Mouse (Mus musculus) forebrain, embryonic 12.5 days (tissue): ENCODE results near the gene Peli2. TPM values are rescaled to one million over a fixed set of nuclear protein-coding genes. Genes with fewer than 3 reads are reported as not detected.

Experiments
- ATAC-seq: fragments of 200-750 bp; cut with Nextera tagmentation; 2 replicates; pipeline ENCODE4 v1.8.0; 2017; ENCODE audit warnings: moderate TSS enrichment; ENCODE audit not compliant: low FRiP score
- H3K27ac ChIP-seq: fragments of 300-500 bp; sonication (generic); 2 replicates; pipeline ENCODE4 v1.5.1; 2016; ENCODE audit warnings: mild to moderate bottlenecking
- H3K27me3 ChIP-seq: fragments of 300-500 bp; sonication (generic); 2 replicates; pipeline ENCODE4 v1.6.1; 2016; ENCODE audit warnings: mild to moderate bottlenecking
- H3K36me3 ChIP-seq: fragments of 300-500 bp; sonication (generic); replicated peaks from 2 replicates; pipeline ENCODE4 v1.6.1; 2016; ENCODE audit warnings: mild to moderate bottlenecking
- H3K4me1 ChIP-seq: fragments of 300-500 bp; sonication (generic); 2 replicates; pipeline ENCODE4 v1.6.1; 2016
- H3K4me2 ChIP-seq: fragments of 300-500 bp; sonication (generic); 2 replicates; pipeline ENCODE4 v1.6.1; 2016; ENCODE audit warnings: mild to moderate bottlenecking, moderate library complexity
- H3K4me3 ChIP-seq: fragments of 300-500 bp; sonication (generic); replicated peaks from 2 replicates; pipeline ENCODE4 v1.5.1; 2016; ENCODE audit warnings: mild to moderate bottlenecking
- H3K9ac ChIP-seq: fragments of 300-500 bp; sonication (generic); 2 replicates; pipeline ENCODE4 v1.6.1; 2016; ENCODE audit warnings: mild to moderate bottlenecking
- H3K9me3 ChIP-seq: fragments of 300-500 bp; sonication (generic); 2 replicates; pipeline ENCODE4 v1.6.1; 2016
- WGBS: fragments of 180-500 bp; shearing (Covaris S2); methylation state at CpG from one replicate; pipeline ENCODE4 v1.1.7; 2016; 5-methylcytosine and 5-hydroxymethylcytosine counted together
- polyA plus RNA-seq: library from polyadenylated mRNA; unstranded; fragments of >200 nt; fragmentation: Nextera tagmentation; extraction: Ambion mirVana; gene quantifications from 2 replicates; pipeline ENCODE4 v1.2.1, GENCODE M21; 2016

Gene Peli2
- polyA plus RNA-seq, 1 experiment from 2014 or later, result 9.4 TPM

GRCm38 (mm10) chr14:48106453-48106852, 14.2 kb upstream of the Peli2 start:
- no peak overlapping the region for H3K4me2 ChIP-seq
- 89% methylated on average over 7 of the region's 7 CpGs for WGBS

GRCm38 (mm10) chr14:48117986-48118385, 2.6 kb upstream of the Peli2 start:
- 79% methylated on average over 5 of the region's 5 CpGs for WGBS
- H3K9me3 ChIP-seq, result no peaks in the 10 kb centered on the region
- no peak for ATAC-seq
- no peak overlapping the region for H3K4me3 ChIP-seq
- H3K27me3 ChIP-seq, result peaks cover 4% of the 10 kb centered on the region; the same call in 1 of the 2 replicates
- H3K4me2 ChIP-seq, result no peak overlapping the region
- H3K36me3 ChIP-seq, result no peaks in the 10 kb centered on the region
- no peak overlapping the region for H3K27ac ChIP-seq
- no peak overlapping the region for H3K9ac ChIP-seq
- peaks cover 29% of the 10 kb centered on the region for H3K4me1 ChIP-seq

More at GRCm38 (mm10) chr14:48106453-48106852, 14.2 kb upstream of the Peli2 start:
- Histone ChIP-seq H3K9ac (no peak overlapping the region), H3K27ac (no peak overlapping the region), H3K9me3 (peaks cover 6% of the 10 kb centered on the region; the same call in 1 of the 2 replicates), H3K4me1 (no peaks in the 10 kb centered on the region), H3K36me3 (no peaks in the 10 kb centered on the region), H3K27me3 (no peaks in the 10 kb centered on the region), H3K4me3 (no peak overlapping the region)
- ATAC-seq, result no peak

DNA sequence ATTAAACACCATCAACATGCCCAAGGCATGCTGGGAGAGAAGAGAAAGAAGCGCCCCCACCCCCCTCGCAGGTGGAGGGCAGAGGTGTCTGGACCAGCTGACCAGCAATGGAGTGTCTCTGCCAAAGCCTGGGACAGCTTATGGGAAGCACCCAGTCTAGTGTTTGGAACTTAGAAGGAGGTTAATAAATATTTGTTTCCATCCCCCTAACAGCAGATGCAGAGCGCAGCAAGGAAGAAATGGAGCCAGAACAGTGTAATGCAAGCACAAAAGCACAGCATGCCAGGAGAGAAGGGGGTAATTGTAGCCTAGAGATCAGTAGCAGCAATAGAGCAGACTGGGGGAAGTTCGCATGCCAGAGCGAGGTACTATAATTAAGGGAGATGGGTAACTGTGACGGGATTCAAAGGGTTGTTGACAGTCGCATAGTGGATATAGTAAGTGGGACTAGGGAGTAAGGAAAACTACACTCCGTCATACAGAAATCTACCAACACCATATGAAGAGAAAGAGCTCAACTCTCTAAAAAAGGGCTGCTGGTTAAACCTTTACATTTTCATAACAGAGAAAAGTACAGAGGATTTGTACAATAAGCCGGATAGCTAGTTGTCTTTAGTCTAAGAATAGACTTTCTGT, 1.5 kb upstream of the Peli2 start:
- Histone ChIP-seq H3K9me3 (no peaks in the 10 kb centered on the region), H3K27ac (peak overlapping the region; percentile 46; the same call in 1 of the 2 replicates), H3K4me3 (peak overlapping the region; percentile 10; the same call in 1 of the 2 replicates), H3K9ac (no peak overlapping the region), H3K4me1 (peaks cover 40% of the 10 kb centered on the region), H3K36me3 (no peaks in the 10 kb centered on the region), H3K27me3 (peaks cover 4% of the 10 kb centered on the region; the same call in 1 of the 2 replicates), H3K4me2 (peak overlapping the region; percentile 85)
- WGBS, result 1% methylated on average over 9 of the region's 9 CpGs
- peak; percentile 30 for ATAC-seq

DNA sequence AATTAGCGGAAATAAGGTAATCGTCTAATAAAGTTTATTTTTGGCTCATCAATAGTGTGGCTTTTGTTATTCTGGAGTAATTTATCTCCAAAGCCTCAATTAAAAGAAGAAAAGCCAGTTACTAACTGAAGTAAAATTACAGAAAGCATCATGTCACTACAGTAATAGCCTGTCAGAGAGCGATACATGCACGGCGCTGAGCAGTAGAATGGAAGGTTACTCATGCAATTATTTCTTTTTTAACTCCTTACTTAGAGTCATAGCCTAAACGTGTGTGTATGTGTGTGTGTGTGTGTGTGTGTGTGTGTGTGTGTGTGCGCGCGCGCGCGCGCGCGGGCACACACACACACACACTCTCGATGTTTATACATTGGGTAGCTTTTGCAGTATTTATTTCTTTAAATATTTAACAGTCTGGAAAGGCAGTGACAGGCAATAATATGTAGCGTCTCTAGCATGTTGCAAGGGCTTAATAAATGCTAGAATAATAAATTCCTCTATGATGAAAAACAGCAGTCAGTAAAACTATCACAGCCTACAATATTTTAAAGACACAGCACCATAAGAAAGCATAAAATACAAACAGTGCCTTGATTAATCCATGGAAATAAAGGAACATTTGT, 864 bp upstream of the Peli2 start:
- Histone ChIP-seq H3K9me3 (no peaks in the 10 kb centered on the region), H3K36me3 (no peaks in the 10 kb centered on the region), H3K4me3 (peak overlapping the region; percentile 19), H3K4me2 (peak overlapping the region; percentile 85), H3K4me1 (peaks cover 44% of the 10 kb centered on the region), H3K27me3 (peaks cover 7% of the 10 kb centered on the region; the same call in 1 of the 2 replicates), H3K9ac (0 out of 2 replicates have a peak overlapping the region, but pooled peaks have one; percentile 25), H3K27ac (no peak overlapping the region)
- ATAC-seq, result no peak
- WGBS, result 7% methylated on average over 17 of the region's 17 CpGs

GRCm38 (mm10) chr14:48120443-48120751, 226 bp upstream of the Peli2 start:
- ATAC-seq, result no peak
- H3K9me3 ChIP-seq, result no peaks in the 10 kb centered on the region
- H3K9ac ChIP-seq, result peak overlapping the region; percentile 83; the same call in 1 of the 2 replicates
- peak overlapping the region; percentile 85 for H3K4me2 ChIP-seq
- H3K27me3 ChIP-seq, result peaks cover 7% of the 10 kb centered on the region; the same call in 1 of the 2 replicates
- H3K27ac ChIP-seq, result no peak overlapping the region
- no peaks in the 10 kb centered on the region for H3K36me3 ChIP-seq
- peak overlapping the region; percentile 82 for H3K4me3 ChIP-seq
- H3K4me1 ChIP-seq, result peaks cover 49% of the 10 kb centered on the region
- 0% methylated on average over 10 of the region's 10 CpGs for WGBS

GRCm38 (mm10) chr14:48121529-48122517, 1.2 kb downstream of the Peli2 start:
- ATAC-seq, result peak; percentile 52
- Histone ChIP-seq H3K9ac (peak overlapping the region; percentile 83), H3K4me1 (peaks cover 55% of the 10 kb centered on the region), H3K27me3 (peaks cover 9% of the 10 kb centered on the region; the same call in 1 of the 2 replicates), H3K36me3 (no peaks in the 10 kb centered on the region), H3K4me2 (peak overlapping the region; percentile 85), H3K27ac (peak overlapping the region; percentile 83), H3K9me3 (no peaks in the 10 kb centered on the region), H3K4me3 (peak overlapping the region; percentile 82)
- WGBS, result under 1% methylated on average over 32 of the region's 32 CpGs

GRCm38 (mm10) chr14:48124011-48124410, 3.4 kb downstream of the Peli2 start:
- WGBS, result 61% methylated on average over 5 of the region's 5 CpGs
- peaks cover 65% of the 10 kb centered on the region for H3K4me1 ChIP-seq
- no peaks in the 10 kb centered on the region for H3K36me3 ChIP-seq
- no peak overlapping the region for H3K4me2 ChIP-seq
- ATAC-seq, result no peak
- H3K9ac ChIP-seq, result no peak overlapping the region
- H3K9me3 ChIP-seq, result no peaks in the 10 kb centered on the region
- no peak overlapping the region for H3K27ac ChIP-seq
- H3K4me3 ChIP-seq, result no peak overlapping the region
- peaks cover 10% of the 10 kb centered on the region; the same call in 1 of the 2 replicates for H3K27me3 ChIP-seq

- peaks cover 12% of the 10 kb centered on the region; the same call in 1 of the 2 replicates for H3K27me3 ChIP-seq
- WGBS, result 66% methylated on average over 4 of the region's 4 CpGs
- no peak overlapping the region for H3K4me3 ChIP-seq
- no peak overlapping the region for H3K27ac ChIP-seq
- H3K9me3 ChIP-seq, result no peaks in the 10 kb centered on the region
- peaks cover 58% of the 10 kb centered on the region for H3K4me1 ChIP-seq
- no peak overlapping the region for H3K9ac ChIP-seq
- no peak overlapping the region for H3K4me2 ChIP-seq
- no peaks in the 10 kb centered on the region for H3K36me3 ChIP-seq
- no peak for ATAC-seq
Observed at GRCm38 (mm10) chr14:48124816-48125215, 4.2 kb downstream of the Peli2 start.

- 90% methylated on average over 6 of the region's 6 CpGs for WGBS
- H3K9me3 ChIP-seq, result no peaks in the 10 kb centered on the region
- no peak overlapping the region for H3K4me3 ChIP-seq
- no peak overlapping the region for H3K27ac ChIP-seq
- H3K27me3 ChIP-seq, result peaks cover 12% of the 10 kb centered on the region; the same call in 1 of the 2 replicates
- H3K4me2 ChIP-seq, result no peak overlapping the region
- ATAC-seq, result no peak
- no peak overlapping the region for H3K9ac ChIP-seq
- H3K4me1 ChIP-seq, result peaks cover 61% of the 10 kb centered on the region
- H3K36me3 ChIP-seq, result no peaks in the 10 kb centered on the region
Observed at GRCm38 (mm10) chr14:48125971-48126370, 5.3 kb downstream of the Peli2 start.

DNA sequence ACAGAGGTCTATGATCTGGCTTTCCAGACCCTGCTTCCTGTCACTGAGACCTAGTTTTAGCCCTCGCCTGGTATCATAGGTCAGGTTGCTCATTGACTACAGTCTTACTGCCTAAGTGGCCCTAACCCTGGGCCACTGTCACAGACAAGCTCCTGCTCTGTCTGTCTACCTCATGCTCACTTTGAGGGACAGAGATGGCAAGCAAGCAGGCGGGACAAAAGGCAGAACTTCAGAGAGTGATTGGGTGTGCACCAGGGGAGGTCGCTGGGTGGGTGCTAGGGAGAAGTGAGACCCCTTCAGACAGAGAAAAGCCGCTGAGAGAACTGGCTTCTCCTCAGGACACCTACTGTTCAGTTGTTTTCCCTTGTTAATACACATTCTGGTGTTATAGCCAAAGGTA, 6.3 kb downstream of the Peli2 start:
- Histone ChIP-seq H3K36me3 (no peaks in the 10 kb centered on the region), H3K27me3 (peaks cover 16% of the 10 kb centered on the region; the same call in 1 of the 2 replicates), H3K9me3 (no peaks in the 10 kb centered on the region), H3K4me1 (peaks cover 69% of the 10 kb centered on the region), H3K4me2 (no peak overlapping the region), H3K27ac (no peak overlapping the region), H3K9ac (no peak overlapping the region), H3K4me3 (no peak overlapping the region)
- no peak for ATAC-seq
- 61% methylated on average over 4 of the region's 4 CpGs for WGBS

DNA sequence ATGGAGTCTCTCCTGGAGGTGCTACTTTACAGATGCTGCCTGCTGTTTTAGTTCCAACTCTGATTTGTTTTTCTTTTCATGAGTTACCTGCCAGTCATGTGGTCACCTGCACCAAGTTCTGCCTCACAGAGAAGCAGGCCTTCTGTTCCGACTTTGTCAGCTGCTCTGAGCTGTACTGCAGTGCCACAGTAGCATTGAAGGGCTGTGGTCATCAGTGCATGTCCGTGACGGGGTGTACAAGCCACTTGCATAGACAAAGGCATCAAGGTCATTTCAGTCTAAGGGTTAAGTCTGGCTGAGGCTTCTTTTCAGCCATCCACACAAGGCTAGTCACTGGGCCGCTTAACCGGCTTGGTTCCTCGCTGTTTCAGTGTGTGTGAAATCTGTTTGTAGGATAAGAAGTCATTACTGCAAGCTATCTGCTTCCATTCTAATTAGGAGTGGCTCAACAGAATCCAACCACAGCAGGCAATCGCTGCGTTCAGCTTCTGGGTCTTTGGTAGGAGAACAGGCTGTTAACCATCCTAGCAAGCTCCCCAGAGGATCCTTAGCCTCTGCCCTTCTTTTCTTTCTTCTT, 7.1 kb downstream of the Peli2 start:
- ATAC-seq, result no peak
- H3K9me3 ChIP-seq, result no peaks in the 10 kb centered on the region
- H3K36me3 ChIP-seq, result no peaks in the 10 kb centered on the region
- H3K4me3 ChIP-seq, result no peak overlapping the region
- H3K4me1 ChIP-seq, result peaks cover 65% of the 10 kb centered on the region
- 24% methylated on average over 8 of the region's 8 CpGs for WGBS
- H3K27me3 ChIP-seq, result peaks cover 16% of the 10 kb centered on the region; the same call in 1 of the 2 replicates
- H3K27ac ChIP-seq, result no peak overlapping the region
- H3K4me2 ChIP-seq, result 0 out of 2 replicates have a peak overlapping the region, but pooled peaks have one; percentile 13
- no peak overlapping the region for H3K9ac ChIP-seq
